Mouse (Mus musculus) testis, adult 2 months (tissue): ENCODE results near the gene Cmip.

Source experiments
- CTCF ChIP-seq: fragments of 200-500 bp; IDR thresholded peaks from 2 replicates; pipeline ENCODE4 v1.5.1; 2012; ENCODE audit warnings: low read depth, mild to moderate bottlenecking, inconsistent platforms, low read length, moderate library complexity; ENCODE audit not compliant: control insufficient read depth, insufficient read depth, insufficient replicate concordance
- POLR2A ChIP-seq: fragments of 200-500 bp; IDR thresholded peaks from 2 replicates; pipeline ENCODE4 v1.6.1; 2012; ENCODE audit warnings: low read depth, mild to moderate bottlenecking, inconsistent platforms, low read length, moderate library complexity; ENCODE audit not compliant: control insufficient read depth

DNA sequence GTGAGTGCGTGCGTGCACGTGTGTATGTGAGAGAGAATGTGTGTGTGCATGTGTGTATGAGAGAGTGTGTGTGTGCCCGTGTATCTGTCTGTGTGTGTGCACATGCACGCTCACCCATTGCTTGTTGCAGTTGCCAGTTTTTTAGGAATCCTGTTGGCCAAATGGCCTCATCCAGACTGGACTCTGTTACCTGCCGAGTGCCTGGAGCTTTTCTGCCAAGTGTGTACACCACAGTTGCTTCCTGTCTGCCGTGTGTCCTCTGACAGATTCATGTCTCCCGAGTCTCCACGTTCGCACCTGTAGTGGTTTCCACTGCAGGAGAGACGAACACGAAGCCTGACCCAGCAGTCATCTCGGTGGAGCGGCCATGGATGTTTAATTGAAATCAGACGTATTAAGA is 64.4 kb downstream of the Cmip start:
- no peak for TF ChIP-seq CTCF
- no peak for TF ChIP-seq POLR2A
